Mouse (Mus musculus) heart, adult 2 months (tissue): ENCODE results near the gene Mad1l1. TPM values are rescaled to one million over a fixed set of nuclear protein-coding genes. Genes with fewer than 3 reads are reported as not detected.

Source experiments
- DNase-seq, 2 experiments: peaks; one replicate each; pipeline ENCODE4 v3.0.0; 2021
- H3K27ac ChIP-seq: fragments of 200-600 bp; 2 replicates; pipeline ENCODE4 v1.8.1; 2022
- H3K27me3 ChIP-seq: fragments of 200-500 bp; 2 replicates; pipeline ENCODE4 v1.6.1; 2012; ENCODE audit warnings: mild to moderate bottlenecking, low read length, inconsistent platforms, mixed read lengths; ENCODE audit not compliant: control insufficient read depth, insufficient read depth
- H3K36me3 ChIP-seq: fragments of 200-500 bp; 2 replicates; pipeline ENCODE4 v1.6.1; 2012; ENCODE audit warnings: low read length, inconsistent platforms; ENCODE audit not compliant: control insufficient read depth, insufficient read depth
- H3K4me1 ChIP-seq: fragments of 200-500 bp; 2 replicates; pipeline ENCODE4 v1.6.1; 2011; ENCODE audit warnings: low read length; ENCODE audit not compliant: control insufficient read depth, insufficient read depth
- H3K4me3 ChIP-seq: fragments of 200-600 bp; 2 replicates; pipeline ENCODE4 v1.8.1; 2022
- H3K79me2 ChIP-seq: fragments of 200-500 bp; replicated peaks from 2 replicates; pipeline ENCODE4 v1.6.1; 2012; ENCODE audit warnings: mild to moderate bottlenecking, inconsistent platforms, low read length, moderate library complexity, mixed read lengths; ENCODE audit not compliant: control insufficient read depth, insufficient read depth
- H3K9ac ChIP-seq: fragments of 200-500 bp; 2 replicates; pipeline ENCODE4 v1.6.1; 2012; ENCODE audit warnings: low read depth, mild to moderate bottlenecking, control low read depth, inconsistent platforms, low read length, mixed read lengths
- CTCF ChIP-seq: fragments of 200-600 bp; IDR thresholded peaks from 2 replicates; pipeline ENCODE4 v1.8.1; 2022; ENCODE audit warnings: antibody characterized with exemption, mild to moderate bottlenecking, moderate library complexity
- EP300 ChIP-seq: fragments of 200-500 bp; IDR thresholded peaks from 2 replicates; pipeline ENCODE4 v1.6.1; 2011; ENCODE audit warnings: low read depth, low read length, control low read depth; ENCODE audit not compliant: insufficient read depth
- POLR2A ChIP-seq: fragments of 200-500 bp; IDR thresholded peaks from 2 replicates; pipeline ENCODE4 v1.6.1; 2011; ENCODE audit warnings: mild to moderate bottlenecking, low read depth, low read length, control low read depth; ENCODE audit not compliant: insufficient read depth
- WGBS: fragments of 180-500 bp; shearing (Covaris S2); methylation state at CpG from one replicate; pipeline ENCODE4 v1.1.7; 2018; 5-methylcytosine and 5-hydroxymethylcytosine counted together
- intact Hi-C: fragments of 180-260 bp; cut with DNase I; formaldehyde crosslinking; loops from one replicate; pipeline ENCODE4 v1.15.1; 2025
- polyA plus RNA-seq: library from polyadenylated mRNA; depleted of rRNA; stranded (reverse); fragments of >200 nt; gene quantifications from 2 replicates; pipeline ENCODE4 v1.2.3, GENCODE M21; 2012
- total RNA-seq, 2 experiments: library from RNA; stranded (reverse); gene quantifications; 2 replicates each; pipeline ENCODE4 v1.2.3; 2021

Mad1l1 gene
- total and polyA plus RNA-seq, 3 experiments: 9.4 to 12.2 (median 10.1) TPM

- Histone ChIP-seq H3K4me1 (no peaks in the 10 kb centered on the region; the same call in 1 of the 2 replicates), H3K27ac (no peak overlapping the region), H3K27me3 (no peaks in the 10 kb centered on the region), H3K4me3 (no peak overlapping the region), H3K9ac (no peak overlapping the region), H3K36me3 (no peaks in the 10 kb centered on the region), H3K79me2 (no peaks in the 10 kb centered on the region)
- TF ChIP-seq CTCF: no peak
- no peak for TF ChIP-seq POLR2A
- TF ChIP-seq EP300: no peak
- WGBS: 97% methylated on average over 10 of the region's 10 CpGs
- DNase-seq: no peak
- intact Hi-C loops: no loop called here
Observed at GRCm38 (mm10) chr5:140256685-140257084, 64.7 kb downstream of the Mad1l1 start.

DNA sequence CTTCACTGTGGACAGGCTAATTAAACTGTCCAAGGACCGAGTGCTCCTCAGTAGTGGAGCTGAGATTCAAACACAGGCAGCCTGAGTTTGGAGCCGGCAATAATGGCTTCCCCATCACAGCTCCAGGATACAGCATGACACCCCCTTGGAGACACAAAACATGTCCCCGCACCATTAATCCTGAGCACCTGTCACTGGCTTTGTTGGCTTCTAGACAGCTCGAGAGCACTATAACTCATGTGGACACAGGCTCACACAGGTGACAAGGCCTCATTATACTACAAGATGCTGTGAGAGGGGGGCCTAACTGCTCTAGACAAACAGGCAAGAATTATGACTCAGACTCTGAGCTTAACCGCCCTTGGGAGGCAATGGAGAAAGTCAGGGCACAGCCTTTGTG lies 66.1 kb downstream of the Mad1l1 start:
- intact Hi-C loops: no loop called here

GRCm38 (mm10) chr5:140254656-140255055 lies 66.7 kb downstream of the Mad1l1 start:
- 96% methylated on average over 1 of the region's 1 CpGs for WGBS
- intact Hi-C loops: loop anchor here (5.0 kb wide), 1 partner anchor 57 kb away; no protein-coding TSS in a partner anchor
- H3K36me3 ChIP-seq: no peaks in the 10 kb centered on the region

More for the DNA sequence above, 66.1 kb downstream of the Mad1l1 start:
- Histone ChIP-seq H3K27ac (no peak overlapping the region), H3K27me3 (no peaks in the 10 kb centered on the region), H3K79me2 (no peaks in the 10 kb centered on the region), H3K36me3 (no peaks in the 10 kb centered on the region), H3K4me3 (no peak overlapping the region), H3K9ac (no peak overlapping the region), H3K4me1 (no peaks in the 10 kb centered on the region; the same call in 1 of the 2 replicates)
- no peak for DNase-seq
- no peak for TF ChIP-seq POLR2A
- no peak for TF ChIP-seq CTCF
- no peak for TF ChIP-seq EP300
- WGBS: 93% methylated on average over 5 of the region's 5 CpGs

GRCm38 (mm10) chr5:140251989-140252388 lies 69.4 kb downstream of the Mad1l1 start:
- Histone ChIP-seq H3K27ac (no peak overlapping the region), H3K79me2 (no peaks in the 10 kb centered on the region), H3K36me3 (no peaks in the 10 kb centered on the region), H3K4me3 (no peak overlapping the region), H3K4me1 (no peaks in the 10 kb centered on the region), H3K27me3 (no peaks in the 10 kb centered on the region), H3K9ac (no peak overlapping the region)
- intact Hi-C loops: loop anchor here (5.0 kb wide), 1 partner anchor 55 kb away; no protein-coding TSS in a partner anchor
- 81% methylated on average over 2 of the region's 2 CpGs for WGBS
- no peak for TF ChIP-seq CTCF
- no peak for TF ChIP-seq EP300
- no peak for TF ChIP-seq POLR2A
- DNase-seq: peak in 1 of 2 experiments; percentile 25

More at GRCm38 (mm10) chr5:140254656-140255055, 66.7 kb downstream of the Mad1l1 start:
- Histone ChIP-seq H3K27ac (no peak overlapping the region), H3K4me3 (no peak overlapping the region), H3K27me3 (no peaks in the 10 kb centered on the region), H3K4me1 (no peaks in the 10 kb centered on the region; the same call in 1 of the 2 replicates), H3K9ac (no peak overlapping the region), H3K79me2 (no peaks in the 10 kb centered on the region)
- DNase-seq: no peak
- TF ChIP-seq POLR2A (no peak), EP300 (no peak), CTCF (no peak)

GRCm38 (mm10) chr5:140250370-140250769 lies 71.0 kb downstream of the Mad1l1 start:
- no peak for DNase-seq
- 80% methylated on average over 3 of the region's 3 CpGs for WGBS
- no peaks in the 10 kb centered on the region for H3K4me1 ChIP-seq
- H3K27me3 ChIP-seq: no peaks in the 10 kb centered on the region
- H3K4me3 ChIP-seq: no peak overlapping the region
- H3K9ac ChIP-seq: no peak overlapping the region
- intact Hi-C loops: loop anchor here (5.0 kb wide), 1 partner anchor 53 kb away; no protein-coding TSS in a partner anchor
- H3K79me2 ChIP-seq: no peaks in the 10 kb centered on the region
- H3K36me3 ChIP-seq: no peaks in the 10 kb centered on the region
- peak; percentile 63 for TF ChIP-seq CTCF
- TF ChIP-seq POLR2A: no peak
- H3K27ac ChIP-seq: no peak overlapping the region

DNA sequence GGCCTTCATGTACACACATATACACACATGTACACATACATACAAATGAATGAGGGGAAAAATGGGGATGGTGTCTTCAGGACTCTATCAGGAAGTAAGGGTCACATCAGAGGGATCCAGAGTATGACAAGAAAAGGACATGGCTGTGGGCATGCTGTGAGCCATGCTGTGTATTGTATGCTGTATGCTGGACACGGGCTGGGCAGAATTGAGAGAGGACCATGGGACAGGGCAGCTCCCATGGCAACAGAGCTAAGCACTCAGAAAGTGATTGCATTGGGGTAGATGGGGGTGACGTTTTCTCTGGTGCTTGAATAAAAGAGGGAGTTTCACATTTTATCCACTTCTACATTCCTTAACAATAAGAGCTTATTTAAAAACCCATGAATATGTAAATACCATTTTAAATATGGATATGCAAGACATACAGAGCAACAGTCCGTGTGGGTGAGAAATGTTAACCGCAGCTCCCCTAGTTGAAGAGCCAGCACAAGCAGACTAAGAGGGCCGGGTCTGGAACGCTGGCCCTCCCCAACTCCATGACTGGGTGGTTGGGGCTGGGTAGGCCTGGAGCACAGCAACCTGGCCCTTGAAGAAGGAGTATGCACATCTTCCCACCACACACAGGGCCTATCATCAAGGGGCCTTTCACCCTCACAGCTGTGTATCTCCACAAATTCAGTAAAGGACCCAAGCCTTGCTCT lies 71.8 kb downstream of the Mad1l1 start:
- H3K4me3 ChIP-seq: no peak overlapping the region
- H3K36me3 ChIP-seq: no peaks in the 10 kb centered on the region
- DNase-seq: no peak
- TF ChIP-seq POLR2A: no peak
- TF ChIP-seq EP300: no peak
- TF ChIP-seq CTCF: no peak
- no peaks in the 10 kb centered on the region for H3K79me2 ChIP-seq
- 94% methylated on average over 6 of the region's 6 CpGs for WGBS
- H3K27me3 ChIP-seq: no peaks in the 10 kb centered on the region
- H3K9ac ChIP-seq: no peak overlapping the region
- no peak overlapping the region for H3K27ac ChIP-seq
- H3K4me1 ChIP-seq: no peaks in the 10 kb centered on the region
- intact Hi-C loops: loop anchor here (5.0 kb wide), 1 partner anchor 52 kb away; no protein-coding TSS in a partner anchor
